Mouse (Mus musculus) thymus, postnatal 25 days (tissue): Measurements from ENCODE around the gene Gm20918.
"Not testable (repeated sequence)": the region's sequence is repeated elsewhere in the genome, so short reads cannot be mapped to it uniquely, and the experiment has no call there.

Source experiments
- DNase-seq: peaks from one replicate; pipeline ENCODE4 v3.0.0; 2022

Gene Gm20918

GRCm38 (mm10) chrY:5043637-5044036 lies at the start of gene Gm20918:
Gene Gm20918, plus strand, starts transcription at chrY:5043937.
- not testable (repeated sequence) for DNase-seq
